ENCODE assay signal across 29 mouse cellular contexts in genomic region chr2:165304819-165305218, GRCm38 (mm10). TPM values are rescaled to one million over a fixed set of nuclear protein-coding genes. Genes with fewer than 3 reads are reported as not detected.
DNase-seq lines count a peak whose midpoint lies in the region; ATAC-seq and TF ChIP-seq lines count a peak whose summit lies in the region.
"Had no signal": no experiment of that assay in that cellular context is flagged by ENCODE, and none has a peak within 500 bp of the region (broad histone marks: within the 10 kb centered on the region; RNA-seq: fewer than 3 reads in every experiment).

No protein-coding gene starts in this region.

- H3K27ac ChIP-seq in layer of hippocampus, adult 2 months: peak overlapping the region; percentile 33; the same call in 1 of the 2 replicates
- no peak overlapping the region for H3K27ac ChIP-seq in liver, embryonic 12.5 days
- peak overlapping the region; percentile 73 for H3K27ac ChIP-seq in liver, embryonic 15.5 days (replicated peaks)
- H3K27ac ChIP-seq: embryonic facial prominence, embryonic 10.5 days; embryonic facial prominence, embryonic 13.5 days; forebrain, embryonic 12.5 days; forebrain, embryonic 15.5 days; heart, embryonic 13.5 days; hindbrain, embryonic 12.5 days; hindbrain, embryonic 15.5 days had no signal

- H3K4me1 ChIP-seq in liver, embryonic 12.5 days: no peaks in the 10 kb centered on the region
- H3K4me1 ChIP-seq in liver, embryonic 15.5 days (replicated peaks): peaks cover 5% of the 10 kb centered on the region
- H3K4me1 ChIP-seq: embryonic facial prominence, embryonic 13.5 days; heart, embryonic 13.5 days had no signal

- no peak for DNase-seq in layer of hippocampus, adult 2 months (ENCODE audit: low spot score in 2 of 2)
- no peak for DNase-seq in layer of hippocampus, postnatal 36 days
- DNase-seq in yolk sac, embryonic 10.5 days (ENCODE audit: low spot score): peak; percentile 62
- DNase-seq in spleen, postnatal 14 days (ENCODE audit: low spot score in 2 of 2): no peak
- no peak for DNase-seq in lung, postnatal 14 days
- DNase-seq: adrenal gland, adult 2 months; adrenal gland, postnatal 14 days; B cell, adult 2 months; cerebellum, adult 11 months; cerebellum, adult 2 months; cerebellum, adult 9-11 months; cerebellum, postnatal 36 days; embryo, embryonic 11 days; gastrocnemius, postnatal 25 days; heart, adult 18-20 months; heart, postnatal 14 days; heart, postnatal 4 days had no signal

- H3K4me3 ChIP-seq in layer of hippocampus, adult 2 months: no peak overlapping the region
- H3K4me3 ChIP-seq in liver, embryonic 12.5 days: no peak overlapping the region
- no peak overlapping the region for H3K4me3 ChIP-seq in liver, embryonic 15.5 days (replicated peaks)
- H3K4me3 ChIP-seq: embryonic facial prominence, embryonic 10.5 days; embryonic facial prominence, embryonic 13.5 days; erythroblast, embryonic 14.5 days; forebrain, embryonic 12.5 days; forebrain, embryonic 15.5 days; heart, embryonic 13.5 days; hindbrain, embryonic 12.5 days; hindbrain, embryonic 15.5 days had no signal

- peaks cover 60% of the 10 kb centered on the region for H3K36me3 ChIP-seq in liver, embryonic 12.5 days
- H3K36me3 ChIP-seq in liver, embryonic 15.5 days (replicated peaks): peaks cover 38% of the 10 kb centered on the region

- H3K27me3 ChIP-seq in liver, embryonic 12.5 days (replicated peaks): no peaks in the 10 kb centered on the region
- no peaks in the 10 kb centered on the region for H3K27me3 ChIP-seq in liver, embryonic 15.5 days
- H3K27me3 ChIP-seq: CH12.LX; embryonic facial prominence, embryonic 13.5 days; forebrain, embryonic 12.5 days; forebrain, embryonic 15.5 days; heart, embryonic 13.5 days; hindbrain, embryonic 12.5 days; hindbrain, embryonic 15.5 days had no signal

- TF ChIP-seq CTCF in layer of hippocampus, adult 2 months (conservative IDR thresholded peaks at IDR 0.05): no peak

- 76% methylated on average over 19 of the region's 19 CpGs for WGBS in liver, embryonic 12.5 days (ENCODE audit: insufficient replicate concordance)
- 74% methylated on average over 19 of the region's 19 CpGs for WGBS in liver, embryonic 15.5 days (ENCODE audit: insufficient replicate concordance)

- no peaks in the 10 kb centered on the region for H3K9me3 ChIP-seq in liver, embryonic 12.5 days (replicated peaks)
- H3K9me3 ChIP-seq in liver, embryonic 15.5 days (replicated peaks): no peaks in the 10 kb centered on the region
- H3K9me3 ChIP-seq: embryonic facial prominence, embryonic 10.5 days; embryonic facial prominence, embryonic 13.5 days; forebrain, embryonic 12.5 days; forebrain, embryonic 15.5 days; G1E; heart, embryonic 13.5 days; hindbrain, embryonic 12.5 days; hindbrain, embryonic 15.5 days had no signal

- H3K9ac ChIP-seq in liver, embryonic 12.5 days: no peak overlapping the region
- H3K9ac ChIP-seq in liver, embryonic 15.5 days: no peak overlapping the region
- H3K9ac ChIP-seq: embryonic facial prominence, embryonic 13.5 days; forebrain, embryonic 12.5 days; forebrain, embryonic 15.5 days; heart, embryonic 13.5 days; hindbrain, embryonic 12.5 days; hindbrain, embryonic 15.5 days had no signal

- 0 out of 2 replicates have a peak, but pooled peaks have one; percentile 8 for ATAC-seq in liver, embryonic 12.5 days
- ATAC-seq in liver, embryonic 15.5 days (ENCODE audit: insufficient read depth): no peak
- ATAC-seq: forebrain, embryonic 15.5 days had no signal

- H3K4me2 ChIP-seq in liver, embryonic 12.5 days: no peak overlapping the region
- no peak overlapping the region; the same call in 1 of the 2 replicates for H3K4me2 ChIP-seq in liver, embryonic 15.5 days
- H3K4me2 ChIP-seq: embryonic facial prominence, embryonic 13.5 days; forebrain, embryonic 12.5 days; forebrain, embryonic 15.5 days; heart, embryonic 13.5 days; hindbrain, embryonic 12.5 days; hindbrain, embryonic 15.5 days had no signal

RNA-seq across cellular contexts. Expression of gene Slc35c2, which starts 17.1 kb away (rescaled TPM):
- 10 to 100 TPM; 94.6 to 98.4 TPM for total RNA-seq in layer of hippocampus, adult 2 months (2021)
- total RNA-seq in layer of hippocampus, postnatal 36 days (2021): 10 to 100 TPM; 94.0 to 98.4 TPM
- 41.6 and 46.2 TPM in 2 replicates for polyA plus RNA-seq in liver, embryonic 12.5 days (2016; fragmentation: Nextera tagmentation; extraction: Ambion mirVana)
- polyA plus RNA-seq in liver, embryonic 15.5 days (2015; fragmentation: Nextera tagmentation; extraction: Ambion mirVana): 39.1 and 47.7 TPM in 2 replicates

RNA-seq across cellular contexts. Expression of gene Elmo2, which starts 21.5 kb away (rescaled TPM):
- total RNA-seq in layer of hippocampus, adult 2 months (2021): 100 to 1,000 TPM; 200 to 202 TPM
- 100 to 1,000 TPM; 179 to 195 TPM for total RNA-seq in layer of hippocampus, postnatal 36 days (2021)
- 20.5 and 21.7 TPM in 2 replicates for polyA plus RNA-seq in liver, embryonic 12.5 days (2016; fragmentation: Nextera tagmentation; extraction: Ambion mirVana)
- polyA plus RNA-seq in liver, embryonic 15.5 days (2015; fragmentation: Nextera tagmentation; extraction: Ambion mirVana): 16.6 and 17.1 TPM in 2 replicates
